Mouse (Mus musculus) brain, embryonic 18.5 days (tissue): Measurements from ENCODE around the gene Hnrnph1.

ENCODE experiments used
- DNase-seq: peaks from one replicate; pipeline ENCODE4 v3.0.0-alpha.2; 2012; ENCODE audit warnings: low read depth, low spot score

Hnrnph1 gene

GRCm38 (mm10) chr11:50403367-50404014 is 26.7 kb downstream of the Hnrnph1 start:
- no peak for DNase-seq

- no peak for DNase-seq
Measured at GRCm38 (mm10) chr11:50407235-50407634, 30.4 kb downstream of the Hnrnph1 start.

DNA sequence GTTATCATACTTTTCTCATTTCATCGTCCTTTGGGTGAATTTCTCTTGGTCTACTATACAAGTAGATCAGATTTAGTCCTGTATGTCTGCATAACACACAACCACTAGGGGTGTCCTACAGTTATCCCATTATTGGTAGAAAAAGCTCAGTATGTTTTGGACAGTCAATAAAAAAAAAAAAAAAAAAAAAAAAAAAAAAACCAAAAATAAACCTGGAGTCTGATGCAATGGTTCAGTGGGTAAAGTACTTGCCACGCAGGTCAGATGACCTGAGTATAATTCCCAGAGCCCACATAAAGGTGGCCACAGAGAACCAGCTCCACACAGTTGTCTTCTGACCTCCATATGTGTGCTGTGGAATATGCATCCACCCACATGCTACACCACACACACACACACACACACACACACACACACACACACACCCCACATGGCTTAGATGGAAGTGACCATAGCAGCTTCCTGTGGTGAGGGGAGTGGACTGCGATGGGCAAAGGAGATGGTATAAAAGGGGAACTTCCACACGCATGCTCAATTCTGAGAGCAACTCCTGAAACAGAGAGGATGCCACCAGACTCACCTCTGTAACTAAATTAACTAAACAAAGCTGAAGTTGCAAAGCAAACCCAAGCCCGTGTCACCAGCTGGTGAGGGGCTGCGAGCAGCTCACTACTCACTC is 38.9 kb downstream of the Hnrnph1 start:
- DNase-seq, result no peak

DNA sequence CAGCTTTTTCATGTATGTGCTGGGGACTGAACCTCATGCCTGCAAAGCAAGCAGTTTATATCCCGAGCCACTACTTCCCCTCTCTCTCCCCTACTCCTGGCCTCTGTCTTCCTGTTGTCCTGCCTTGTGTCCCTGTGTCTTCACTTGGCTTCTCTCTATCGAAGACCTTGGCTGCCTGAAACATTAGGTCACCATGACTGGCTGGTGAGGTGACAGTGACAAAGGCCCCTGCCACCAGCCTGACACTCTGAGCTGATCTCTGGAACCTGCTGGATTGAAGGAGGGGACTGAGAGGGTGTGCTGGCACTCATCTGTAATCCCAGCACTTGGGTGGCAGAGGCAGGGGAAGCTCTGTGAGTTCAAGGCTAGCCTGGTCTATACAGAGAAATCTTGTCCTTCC is 41.1 kb downstream of the Hnrnph1 start:
- DNase-seq, result no peak

DNA sequence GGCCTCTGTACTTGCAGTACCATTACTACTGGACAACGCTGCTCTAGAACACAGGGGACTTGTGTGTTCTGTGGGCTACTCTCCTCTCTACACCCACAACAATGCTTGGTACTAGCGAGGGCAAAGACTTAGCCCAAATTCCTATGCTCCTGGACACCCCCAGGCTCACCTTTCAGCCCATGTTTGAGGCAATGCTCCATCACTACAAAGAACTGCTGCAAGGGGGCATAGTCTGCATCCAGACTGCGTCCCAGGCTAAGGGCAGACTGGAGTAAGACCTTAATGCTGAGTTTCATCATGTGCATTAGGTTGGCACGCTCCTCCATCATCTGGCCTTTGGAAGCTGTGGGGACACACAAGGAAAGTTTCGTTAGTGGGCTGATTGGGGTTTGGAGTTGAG is 44.7 kb downstream of the Hnrnph1 start:
- DNase-seq, result no peak

DNA sequence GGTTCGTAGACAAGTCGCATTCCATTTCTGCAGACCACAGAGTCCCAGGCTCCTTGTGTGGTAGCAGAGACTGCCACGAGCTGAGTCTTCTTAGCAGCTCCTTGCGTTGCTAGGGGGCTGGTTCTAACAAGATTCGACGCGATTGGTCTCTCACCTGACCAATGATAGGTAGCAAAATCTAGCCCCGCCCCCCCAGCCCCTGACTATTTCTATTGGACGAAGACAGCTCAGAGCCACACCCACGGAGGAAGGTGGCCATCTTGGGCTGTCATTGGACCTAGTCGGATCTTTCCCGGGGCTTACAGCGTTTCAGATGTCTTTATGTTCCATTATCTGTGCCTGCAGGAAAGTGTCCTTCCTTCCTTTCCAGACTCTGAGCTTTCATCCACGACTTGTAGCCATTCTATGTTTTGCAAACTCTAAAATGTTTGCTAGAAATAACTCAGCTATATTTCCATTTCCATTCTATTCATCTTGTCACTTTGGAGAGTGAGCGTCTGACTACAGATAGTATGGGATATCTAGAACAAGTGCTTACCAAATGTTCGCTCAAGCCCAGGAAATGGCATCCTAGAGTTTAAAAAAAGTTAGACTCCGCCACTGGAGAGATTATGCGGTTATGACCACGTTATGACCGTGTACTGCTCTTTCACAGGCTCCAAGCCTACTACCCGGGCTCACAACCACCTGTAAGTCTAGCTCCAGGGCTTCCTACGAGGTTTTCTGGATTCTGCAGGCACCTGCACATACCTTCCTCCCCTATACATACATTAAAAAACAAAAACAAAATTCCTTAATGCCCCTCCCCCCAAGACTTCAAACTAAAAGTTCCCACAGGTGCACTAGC is 45.4 kb downstream of the Hnrnph1 start:
- DNase-seq, result peak; percentile 86

DNA sequence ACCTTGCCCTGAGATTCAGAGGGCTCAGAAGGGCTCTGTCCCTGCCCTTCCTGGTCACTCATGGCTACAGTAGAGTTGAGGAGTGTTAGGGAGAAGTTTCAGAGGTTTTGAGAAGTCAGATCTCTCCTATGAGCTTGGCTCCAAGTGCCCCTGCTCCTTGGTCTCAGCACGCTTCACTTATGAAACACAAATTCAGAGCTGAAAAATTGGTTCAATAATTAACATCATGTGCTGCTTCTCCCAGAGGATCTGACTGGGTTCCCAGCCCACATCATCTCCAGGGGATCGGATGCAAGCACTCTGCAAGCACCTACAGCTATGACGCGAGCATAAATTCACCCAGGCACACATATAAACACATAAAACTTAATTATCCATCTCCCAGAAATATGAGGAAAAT is 49.3 kb downstream of the Hnrnph1 start:
- DNase-seq, result no peak

DNA sequence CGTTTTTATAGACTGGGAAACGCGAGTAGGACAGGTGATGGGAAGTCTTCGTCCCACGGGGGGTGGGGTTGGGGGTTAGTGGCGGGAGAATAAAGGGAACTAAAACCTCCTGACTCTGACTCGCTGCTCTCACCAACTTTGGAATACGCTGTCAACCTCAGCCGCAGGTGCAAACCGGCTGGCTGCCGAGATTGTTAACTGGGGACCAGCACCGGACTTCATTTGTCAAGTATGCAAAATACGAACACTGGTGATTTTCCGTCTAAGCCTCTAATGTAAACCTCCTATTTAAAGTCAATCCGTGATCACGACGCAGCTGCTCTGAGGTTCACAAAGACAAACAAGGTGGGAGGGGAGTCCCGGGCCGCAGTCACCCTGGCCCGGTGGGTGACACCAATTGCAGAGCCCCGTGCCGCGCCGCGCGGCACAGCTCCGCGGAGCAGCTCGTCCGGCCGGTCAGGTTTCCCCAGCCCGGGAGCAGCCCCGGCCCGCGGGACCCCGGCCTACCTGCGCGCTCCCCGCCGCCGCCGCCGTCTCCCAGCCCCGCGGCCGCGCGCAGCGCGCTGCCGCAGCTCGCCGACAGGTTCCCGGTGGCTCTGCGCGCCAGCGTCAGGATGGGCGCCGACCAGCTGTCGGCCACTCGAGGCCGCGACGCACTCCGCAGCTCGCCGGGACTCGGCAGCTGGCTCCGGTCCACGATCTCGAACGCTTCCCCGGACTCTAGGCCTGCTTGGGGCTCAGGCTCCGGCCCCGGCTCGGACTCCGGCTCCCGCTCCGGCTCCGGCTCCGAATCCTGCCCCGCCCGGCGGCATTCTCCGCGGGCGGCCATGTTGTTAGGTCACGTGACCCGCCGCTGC is 53.7 kb downstream of the Hnrnph1 start, which contains the start of gene Rufy1:
Gene Rufy1, minus strand, starts transcription at position 849 of the 857 bp plus-strand sequence.
- peak; percentile 57 for DNase-seq

GRCm38 (mm10) chr11:50431134-50432068 is 54.6 kb downstream of the Hnrnph1 start:
- no peak for DNase-seq

GRCm38 (mm10) chr11:50432069-50432440 is 55.3 kb downstream of the Hnrnph1 start:
- DNase-seq, result no peak

- no peak for DNase-seq
Measured at GRCm38 (mm10) chr11:50432896-50433295, 56.1 kb downstream of the Hnrnph1 start.
